Mouse (Mus musculus) liver (tissue): ENCODE measurements around the gene Cpxcr1.

ENCODE experiments used
- DNase-seq: peaks from one replicate; pipeline ENCODE4 v3.0.0-alpha.2; 2020; ENCODE audit warnings: mixed read lengths

The Cpxcr1 gene

DNA sequence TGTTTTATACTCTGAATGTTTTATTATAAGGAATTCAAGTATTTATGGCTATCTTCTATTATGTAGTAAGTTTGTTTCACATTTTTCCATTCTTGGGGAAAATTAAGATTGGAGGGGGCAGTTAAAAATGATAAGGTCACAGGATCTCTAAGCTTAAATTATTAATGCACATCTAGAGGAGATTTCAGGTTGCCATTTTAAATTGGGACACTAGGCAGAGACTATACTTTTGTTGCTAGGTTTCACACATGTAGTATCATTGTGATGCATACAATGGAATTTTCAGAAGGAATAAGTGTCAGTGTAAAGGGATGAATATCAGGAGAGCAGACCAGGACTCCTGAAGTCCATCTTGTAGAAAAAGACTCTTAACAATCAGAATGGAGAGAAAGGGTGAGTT, at the start of gene Cpxcr1:
Gene Cpxcr1, plus strand, starts transcription at position 301 of the 400 bp plus-strand sequence.
- no peak for DNase-seq
